Mouse (Mus musculus) left cerebral cortex, postnatal 10 days (tissue): ENCODE data around the gene Micall1. TPM values are rescaled to one million over a fixed set of nuclear protein-coding genes. Genes with fewer than 3 reads are reported as not detected.

Source experiments
- DNase-seq, 2 experiments: peaks; one replicate each; pipeline ENCODE4 v3.0.0; 2021 to 2022; ENCODE audit warnings: low spot score in 2 of 2, mixed read lengths in 1 of 2; ENCODE audit errors: extremely low spot score in 1 of 2
- intact Hi-C: fragments of 180-260 bp; cut with DNase I; formaldehyde crosslinking; loops from one replicate; pipeline ENCODE4 v1.15.1; 2025
- total RNA-seq, 2 experiments: library from RNA; stranded (reverse); gene quantifications; 2 replicates each; pipeline ENCODE4 v1.2.3; 2021

Micall1 gene
- total RNA-seq, 2 experiments from 2014 or later = 31.4 to 34.0 TPM

- peak in 1 of 2 experiments; percentile 55 for DNase-seq
- intact Hi-C loops = no loop called here
Observed at GRCm38 (mm10) chr15:79093083-79093839, 15.4 kb upstream of the Micall1 start.

DNA sequence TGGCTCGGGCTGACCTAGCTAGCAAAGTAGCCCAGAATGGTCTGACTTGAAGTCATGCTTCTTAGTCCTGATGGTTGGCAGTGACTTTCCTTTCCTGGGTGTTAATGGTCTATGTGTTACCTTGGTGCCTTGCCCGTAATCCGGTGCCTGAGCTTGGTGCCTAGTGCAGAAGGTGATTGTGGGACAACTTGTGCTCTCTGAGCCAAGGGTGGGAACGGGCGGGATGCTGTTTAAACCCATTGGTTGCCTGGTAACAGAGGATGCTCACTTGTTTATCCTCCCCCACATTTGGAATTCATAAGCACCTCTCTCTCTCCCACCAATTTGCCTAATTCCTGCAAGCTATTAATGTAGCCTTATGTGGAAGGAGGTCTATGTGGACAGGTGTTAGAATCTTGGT is 13.2 kb upstream of the Micall1 start:
- no peak for DNase-seq
- intact Hi-C loops = loop anchor here (5.0 kb wide), 1 partner anchor 47 kb away; the partner anchor contains the start of genes 1700088E04Rik and Polr2f

GRCm38 (mm10) chr15:79096556-79096955 is 12.1 kb upstream of the Micall1 start:
- intact Hi-C loops = loop anchor here (5.0 kb wide), 1 partner anchor 46 kb away; the partner anchor contains the start of genes 1700088E04Rik and Polr2f
- DNase-seq = peak in 1 of 2 experiments; percentile 54

DNA sequence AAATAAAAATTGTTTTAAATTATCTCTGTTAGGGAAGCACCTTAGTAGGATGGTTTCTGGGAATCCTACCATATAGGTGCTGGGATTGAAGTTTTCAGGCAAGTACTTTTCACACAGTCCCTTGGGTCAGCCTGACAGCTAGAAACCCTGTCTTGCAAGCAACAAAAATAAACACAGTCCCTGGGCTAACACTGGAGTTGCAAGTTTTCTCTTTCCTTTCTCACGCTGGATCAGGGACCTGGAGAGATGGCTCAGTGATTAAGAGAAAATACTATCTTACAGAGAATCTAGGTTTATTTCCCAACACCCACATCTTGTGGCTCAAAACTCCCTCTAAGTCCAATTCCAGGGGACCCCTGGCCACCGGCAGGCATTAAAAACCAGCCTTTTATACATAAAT is 11.6 kb upstream of the Micall1 start:
- DNase-seq = no peak
- intact Hi-C loops = loop anchor here (5.0 kb wide), 1 partner anchor 45 kb away; the partner anchor contains the start of genes 1700088E04Rik and Polr2f

DNA sequence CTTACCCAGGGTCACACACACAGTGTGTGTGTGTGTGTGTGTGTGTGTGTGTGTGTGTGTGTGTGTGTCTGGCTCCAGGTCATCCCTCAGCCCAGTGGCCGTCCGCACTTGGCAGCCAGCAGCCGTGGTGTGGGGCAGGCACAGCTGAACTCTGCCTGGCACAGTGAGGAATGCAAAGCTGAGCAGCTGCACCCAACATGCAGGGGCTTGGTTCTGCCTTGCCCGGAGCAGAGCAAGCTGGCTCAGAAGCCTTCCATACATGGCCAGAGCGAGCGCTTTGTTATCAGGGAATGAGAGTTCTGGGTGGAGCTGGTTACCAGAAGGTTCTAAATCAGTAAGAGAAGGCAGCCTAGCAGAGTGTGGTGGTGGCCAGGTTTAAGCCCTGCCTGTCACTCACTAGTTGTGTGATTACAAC is 11.1 kb upstream of the Micall1 start:
- peak in 1 of 2 experiments; percentile 69 for DNase-seq
- intact Hi-C loops = loop anchor here (5.0 kb wide), 1 partner anchor 45 kb away; the partner anchor contains the start of genes 1700088E04Rik and Polr2f

- intact Hi-C loops = loop anchor here (5.0 kb wide), 1 partner anchor 44 kb away; the partner anchor contains the start of genes 1700088E04Rik and Polr2f
Observed at GRCm38 (mm10) chr15:79098220-79098619, 10.5 kb upstream of the Micall1 start.

DNA sequence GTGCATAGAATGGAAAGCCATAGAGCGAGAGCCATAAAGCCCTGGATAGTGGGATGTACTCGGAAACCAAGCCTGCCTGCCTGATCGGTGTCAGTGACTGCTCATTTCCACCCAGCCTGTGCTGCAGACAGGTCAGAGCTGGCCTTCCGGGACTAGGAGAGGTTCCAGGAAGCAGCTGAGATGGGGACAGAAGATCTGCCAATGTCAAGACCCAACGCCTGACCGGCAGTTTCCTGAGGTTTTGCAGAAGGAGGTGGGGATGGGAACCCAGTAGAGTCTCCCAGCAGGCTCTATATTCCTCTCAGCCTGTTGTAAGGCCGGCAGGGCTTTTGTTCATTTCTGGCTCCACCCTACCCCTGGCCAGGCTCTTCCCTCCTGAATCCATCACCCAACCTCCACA is 9.8 kb upstream of the Micall1 start:
- peak in 1 of 2 experiments; percentile 66 for DNase-seq
- intact Hi-C loops = loop anchor here (5.0 kb wide), 1 partner anchor 43 kb away; the partner anchor contains the start of genes 1700088E04Rik and Polr2f

More at GRCm38 (mm10) chr15:79098220-79098619, 10.5 kb upstream of the Micall1 start:
- DNase-seq = no peak

DNA sequence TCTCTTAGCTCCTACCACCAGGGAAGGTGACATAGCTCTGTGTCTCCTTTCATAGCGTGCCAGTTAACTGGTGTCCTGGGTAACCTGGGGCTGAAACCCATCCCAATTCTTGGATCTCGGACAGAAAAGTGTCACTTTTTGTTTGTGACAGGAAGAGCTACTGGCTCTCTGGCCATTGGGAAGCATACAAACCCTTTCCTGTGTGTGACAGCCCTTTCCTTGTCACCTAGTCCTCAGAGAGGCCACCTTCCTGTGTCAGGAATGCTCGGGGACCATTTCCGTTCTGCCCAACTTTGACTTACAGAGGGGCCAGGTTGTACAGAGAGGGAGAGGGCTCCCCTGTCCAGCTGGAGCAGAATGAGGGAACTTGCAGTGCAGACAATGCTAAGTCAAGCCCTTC is 9.2 kb upstream of the Micall1 start:
- intact Hi-C loops = loop anchor here (5.0 kb wide), 1 partner anchor 43 kb away; the partner anchor contains the start of genes 1700088E04Rik and Polr2f
- no peak for DNase-seq

DNA sequence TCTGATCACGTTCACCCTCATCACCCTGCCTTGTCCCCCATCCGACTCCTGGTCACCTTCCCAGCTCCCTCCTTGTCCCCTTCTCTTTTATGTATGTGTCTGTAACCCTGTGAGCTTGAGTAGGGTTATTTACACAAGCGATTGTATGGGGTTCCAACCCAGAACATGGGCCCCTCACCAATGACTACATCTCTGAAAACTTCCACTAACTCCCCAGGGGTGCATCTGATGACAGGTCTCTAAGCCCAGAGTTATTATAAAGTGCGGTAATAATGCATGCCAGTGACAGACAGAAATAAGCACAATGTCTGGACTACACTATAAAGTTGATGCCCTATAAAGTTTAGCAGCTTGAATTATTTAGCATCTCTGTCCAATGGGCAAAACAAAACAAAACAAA is 8.3 kb upstream of the Micall1 start:
- intact Hi-C loops = no loop called here

GRCm38 (mm10) chr15:79101531-79101930 is 7.2 kb upstream of the Micall1 start:
- no peak for DNase-seq
- intact Hi-C loops = no loop called here

More for the DNA sequence above, 8.3 kb upstream of the Micall1 start:
- DNase-seq = no peak

GRCm38 (mm10) chr15:79103264-79103663 is 5.4 kb upstream of the Micall1 start:
- intact Hi-C loops = no loop called here
- DNase-seq = no peak

GRCm38 (mm10) chr15:79105804-79106203 is 2.9 kb upstream of the Micall1 start:
- DNase-seq = no peak
- intact Hi-C loops = no loop called here

DNA sequence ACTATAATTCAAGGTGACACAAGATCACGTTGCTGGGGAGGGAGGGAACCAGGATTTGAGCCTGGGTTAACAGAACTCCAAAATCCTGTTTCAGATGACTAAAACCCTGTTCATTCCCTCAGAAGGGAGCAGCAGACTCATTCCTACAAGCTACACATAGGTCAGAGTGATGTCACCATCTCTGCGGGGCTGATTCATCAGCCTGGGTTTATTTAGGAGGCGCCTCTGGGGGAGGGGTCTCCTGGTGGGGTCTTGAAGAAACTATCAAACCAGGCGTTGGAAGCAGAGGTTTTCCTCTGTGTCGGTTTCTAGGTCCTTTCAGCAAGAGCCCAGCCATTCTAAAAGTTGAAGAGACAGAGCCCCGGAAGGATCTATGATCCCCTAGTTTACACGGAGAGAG is 732 bp upstream of the Micall1 start:
- DNase-seq = no peak
- intact Hi-C loops = no loop called here

- intact Hi-C loops = no loop called here
- DNase-seq = peak in 1 of 2 experiments; percentile 66
Observed at GRCm38 (mm10) chr15:79109321-79109934, 730 bp downstream of the Micall1 start.

- intact Hi-C loops = no loop called here
- no peak for DNase-seq
Observed at GRCm38 (mm10) chr15:79110031-79110430, 1.3 kb downstream of the Micall1 start.

DNA sequence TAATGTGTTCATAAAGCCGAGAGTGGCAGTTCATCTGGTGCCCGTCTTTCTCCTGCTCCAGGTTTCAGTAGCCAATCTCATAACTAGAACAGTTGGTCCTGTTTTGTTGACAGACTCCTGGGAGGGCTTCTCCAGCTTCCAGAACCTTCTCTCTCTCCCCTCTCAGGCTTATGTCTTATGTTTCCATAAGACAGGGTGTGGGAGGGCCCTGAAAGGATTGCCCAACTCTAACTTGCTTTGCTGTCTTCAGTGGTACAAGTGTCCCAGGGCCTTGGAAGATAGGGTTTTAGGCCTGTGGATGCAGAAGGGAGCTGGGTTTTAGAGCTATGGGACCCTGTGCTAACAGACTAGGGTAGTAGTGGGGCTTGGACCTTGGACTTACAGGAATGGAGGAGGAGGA is 1.8 kb downstream of the Micall1 start:
- no peak for DNase-seq
- intact Hi-C loops = no loop called here

- DNase-seq = no peak
- intact Hi-C loops = no loop called here
Observed at GRCm38 (mm10) chr15:79111774-79112173, 3.1 kb downstream of the Micall1 start.

DNA sequence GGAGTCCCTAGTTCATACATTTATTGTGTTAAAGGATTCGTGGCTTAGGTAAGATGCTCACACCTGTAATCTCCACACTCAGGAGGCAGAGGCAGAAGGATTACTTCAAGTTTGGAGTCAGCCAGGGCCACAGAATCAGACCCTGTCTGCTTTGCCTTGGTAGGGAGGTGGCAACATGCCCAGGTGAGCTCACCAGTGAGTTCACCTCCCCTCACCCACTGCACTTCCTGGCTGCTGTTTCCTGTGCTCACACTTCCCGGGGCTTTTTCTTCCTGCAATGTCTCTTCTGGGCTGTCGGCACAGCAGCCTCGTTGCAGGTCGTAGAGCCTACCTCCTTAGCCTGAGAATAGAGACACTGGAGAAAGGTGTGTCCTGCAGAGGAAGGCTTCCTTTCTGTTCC is 6.6 kb downstream of the Micall1 start:
- DNase-seq = no peak
- intact Hi-C loops = no loop called here

DNA sequence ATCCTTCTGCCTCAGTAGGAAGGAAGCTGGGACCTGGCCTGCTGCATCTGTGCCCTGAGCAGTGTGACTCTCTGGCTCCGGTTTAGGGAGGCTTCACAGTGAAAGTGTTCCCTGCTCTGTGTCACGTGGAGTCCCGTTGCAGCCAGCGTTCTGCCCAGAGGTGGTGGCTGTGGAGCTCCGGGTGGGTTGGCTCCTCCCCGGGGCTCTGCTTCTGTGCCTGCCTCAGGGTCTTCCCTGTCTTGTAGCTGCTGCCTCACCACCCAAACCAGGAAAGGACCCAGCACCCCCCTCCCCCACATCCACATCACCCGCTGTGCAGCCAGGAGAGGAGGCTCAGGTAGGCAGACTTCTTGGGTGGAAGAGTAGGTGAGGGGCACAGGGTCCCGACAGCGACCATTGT is 10.8 kb downstream of the Micall1 start:
- intact Hi-C loops = no loop called here
- no peak for DNase-seq

- intact Hi-C loops = no loop called here
Observed at GRCm38 (mm10) chr15:79122119-79122518, 13.4 kb downstream of the Micall1 start.

More at GRCm38 (mm10) chr15:79122119-79122518, 13.4 kb downstream of the Micall1 start:
- DNase-seq = no peak
